Mouse (Mus musculus) bone marrow macrophage, adult 2 months (primary cell): ENCODE measurements around the gene Uspl1.

Experiments used
- CTCF ChIP-seq: IDR thresholded peaks from 2 replicates; pipeline ENCODE4 v1.5.1; 2012; ENCODE audit warnings: low read depth, mild to moderate bottlenecking, low read length, moderate library complexity
- POLR2A ChIP-seq: IDR thresholded peaks from 2 replicates; pipeline ENCODE4 v1.6.1; 2012; ENCODE audit warnings: mild to moderate bottlenecking, low read depth, low read length, borderline replicate concordance

DNA sequence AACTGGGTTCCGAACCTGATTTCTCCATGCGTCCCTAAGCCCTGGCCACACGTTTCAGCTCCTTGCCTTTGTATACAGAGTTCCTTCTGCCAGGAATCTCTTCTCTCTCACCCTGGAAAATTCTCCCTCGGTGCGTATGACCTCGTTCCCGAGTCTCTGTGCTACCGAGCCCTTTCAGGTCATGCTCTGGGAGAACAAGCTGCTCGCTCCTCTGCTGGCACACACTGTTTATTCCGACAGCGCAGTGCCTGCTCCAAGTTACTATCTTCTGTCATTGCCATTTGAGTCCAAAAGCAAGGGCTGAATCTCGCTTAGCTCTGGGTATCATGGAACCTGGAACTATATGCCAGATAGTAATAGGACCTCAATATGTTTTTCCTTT lies 31.4 kb upstream of the Uspl1 start:
- no peak for TF ChIP-seq CTCF
- TF ChIP-seq POLR2A = no peak
